Mouse (Mus musculus) E14TG2a.4 (cell line): ENCODE data around the gene Ripply3.

Experiments
- H3K27me3 ChIP-seq: 2 replicates; pipeline ENCODE4 v1.6.1; 2014; ENCODE audit warnings: low read length, control low read depth; ENCODE audit not compliant: insufficient read depth
- H3K36me3 ChIP-seq: 2 replicates; pipeline ENCODE4 v1.6.1; 2014; ENCODE audit warnings: low read length, control low read depth; ENCODE audit not compliant: insufficient read depth
- H3K4me1 ChIP-seq: replicated peaks from 2 replicates; pipeline ENCODE4 v1.6.1; 2014; ENCODE audit warnings: low read depth, low read length, control low read depth
- H3K4me3 ChIP-seq: replicated peaks from 2 replicates; pipeline ENCODE4 v1.5.1; 2014; ENCODE audit warnings: mild to moderate bottlenecking, low read length
- H3K9me3 ChIP-seq: 2 replicates; pipeline ENCODE4 v1.6.1; 2014; ENCODE audit warnings: low read length, control low read depth
- CTCF ChIP-seq: conservative IDR thresholded peaks from 2 replicates; pipeline ENCODE4 v1.5.1; 2014; ENCODE audit warnings: low read length
- NANOG ChIP-seq: IDR thresholded peaks from 2 replicates; pipeline ENCODE4 v1.6.1; 2014; ENCODE audit warnings: borderline replicate concordance, low read length, mixed read lengths
- POU5F1 ChIP-seq: IDR thresholded peaks from 2 replicates; pipeline ENCODE4 v1.6.1; 2014; ENCODE audit warnings: low read length, borderline replicate concordance

Ripply3 gene

DNA sequence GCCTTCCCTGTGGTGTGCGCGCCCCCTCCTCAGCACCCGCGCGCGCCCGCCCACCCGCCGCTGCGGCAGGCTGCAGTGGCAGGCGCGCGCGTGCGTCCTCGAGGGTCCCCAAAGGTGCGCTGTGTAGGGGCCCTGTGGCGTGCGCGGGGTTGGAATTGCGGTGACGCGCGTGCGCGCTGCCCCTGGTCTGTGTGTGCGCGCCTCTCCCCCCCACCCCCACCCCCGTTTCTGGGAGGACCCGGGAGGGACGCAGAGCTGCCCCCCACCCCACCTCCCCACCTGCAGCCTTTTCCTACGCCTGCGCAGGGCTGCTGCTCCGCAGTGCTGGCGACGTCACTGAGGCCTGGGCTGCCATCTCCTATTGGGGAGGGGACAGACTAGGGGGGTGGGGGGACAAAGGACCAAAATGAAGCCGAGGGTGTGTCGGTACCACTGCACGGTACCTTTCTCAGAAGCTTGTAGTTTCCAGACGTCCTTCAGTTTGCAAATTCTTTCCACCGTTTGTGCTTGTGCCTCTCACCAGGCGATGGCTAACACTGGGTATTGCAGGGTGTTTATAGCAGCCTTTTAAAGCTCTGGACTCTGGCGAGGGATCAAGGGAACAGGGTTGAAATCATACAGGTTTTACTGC, 43.2 kb downstream of the Ripply3 start, which contains the start of gene Pigp:
Gene Pigp (minus strand): TSS at position 542 of the 631 bp plus-strand sequence.
- Histone ChIP-seq H3K4me1 (peaks cover 23% of the 10 kb centered on the region), H3K27me3 (no peaks in the 10 kb centered on the region), H3K9me3 (no peaks in the 10 kb centered on the region), H3K36me3 (no peaks in the 10 kb centered on the region), H3K4me3 (peak within 1 kb of the TSS; percentile 95)
- no peak for TF ChIP-seq NANOG
- TF ChIP-seq CTCF = no peak
- no peak for TF ChIP-seq POU5F1

DNA sequence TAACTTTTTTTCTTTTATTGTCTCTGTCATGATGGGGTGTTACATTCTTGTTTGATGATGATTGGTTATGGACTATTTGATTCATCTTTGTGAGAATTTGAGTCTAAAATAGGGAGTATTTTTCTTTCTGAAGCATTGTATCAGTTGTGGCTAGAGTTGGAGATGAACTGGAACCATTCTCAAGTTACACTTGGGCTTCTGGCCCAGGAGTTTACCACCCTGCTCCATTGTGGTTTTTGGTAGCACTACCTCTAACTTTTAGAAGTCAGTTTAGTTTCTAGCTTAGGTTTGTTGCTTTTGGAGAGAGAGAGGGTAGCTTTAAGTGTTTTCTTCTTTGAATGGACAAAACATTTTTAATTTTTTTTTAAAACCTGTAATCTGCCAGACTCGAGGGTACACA, 51.2 kb downstream of the Ripply3 start:
- peaks cover 20% of the 10 kb centered on the region for H3K4me1 ChIP-seq
- peaks cover 3% of the 10 kb centered on the region; the same call in 1 of the 2 replicates for H3K36me3 ChIP-seq
- no peak overlapping the region for H3K4me3 ChIP-seq
- TF ChIP-seq POU5F1 = no peak
- TF ChIP-seq NANOG = no peak
- no peak for TF ChIP-seq CTCF
- H3K9me3 ChIP-seq = no peaks in the 10 kb centered on the region
- H3K27me3 ChIP-seq = no peaks in the 10 kb centered on the region

DNA sequence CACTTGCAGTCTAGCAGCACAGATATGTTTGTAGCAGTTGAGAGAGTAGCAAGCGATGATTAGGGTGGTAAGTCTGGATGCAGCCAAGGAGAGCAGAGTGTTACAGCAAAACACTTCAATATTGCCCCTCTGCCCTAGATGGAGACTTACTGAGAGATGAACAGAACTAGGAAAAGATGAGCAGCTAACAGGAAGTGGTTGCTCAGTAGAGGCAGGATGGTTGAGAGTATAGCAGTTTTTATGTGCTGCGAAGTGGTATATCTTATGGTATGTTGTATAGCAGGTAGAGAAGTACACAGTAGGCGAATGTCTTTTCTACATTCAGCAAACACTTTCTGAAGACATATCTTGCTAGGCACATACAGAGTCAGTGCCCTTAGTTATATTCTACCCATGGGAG, 55.1 kb downstream of the Ripply3 start:
- no peaks in the 10 kb centered on the region for H3K27me3 ChIP-seq
- no peak overlapping the region for H3K4me3 ChIP-seq
- no peak for TF ChIP-seq CTCF
- no peak for TF ChIP-seq POU5F1
- no peak for TF ChIP-seq NANOG
- H3K36me3 ChIP-seq = peaks cover 18% of the 10 kb centered on the region
- peaks cover 7% of the 10 kb centered on the region for H3K4me1 ChIP-seq
- no peaks in the 10 kb centered on the region for H3K9me3 ChIP-seq
